Mouse (Mus musculus): ENCODE results near the gene Ppp2r3a. TPM values are rescaled to one million over a fixed set of nuclear protein-coding genes. Genes with fewer than 3 reads are reported as not detected.

Gene Ppp2r3a
- polyA plus RNA-seq, 1 experiment from 2014 or later = 42.2 TPM

- DNase-seq (ENCODE audit: low read depth, low spot score) = no peak
- ChIA-PET CTCF (no interaction called here), POLR2A (no interaction called here)
Observed at GRCm38 (mm10) chr9:101180234-101180633, 71.4 kb downstream of the Ppp2r3a start.

DNA sequence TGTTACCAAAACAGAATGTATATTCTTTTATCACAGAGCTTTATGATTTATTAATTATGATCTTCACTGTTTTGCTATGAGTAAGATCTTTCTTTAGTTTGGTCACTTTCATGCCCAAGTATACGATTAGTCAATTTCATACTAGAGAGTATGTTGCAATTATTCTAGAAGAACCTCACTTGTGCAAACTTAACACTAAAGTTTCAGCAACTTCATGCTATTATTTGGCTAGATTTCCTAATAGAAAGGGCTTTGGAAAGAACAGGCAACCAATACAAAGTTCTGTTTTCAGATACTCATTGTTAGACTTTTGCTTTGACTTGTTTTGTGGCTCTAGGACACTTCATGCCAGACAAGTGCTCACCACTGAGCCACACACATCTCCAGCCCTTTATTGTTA lies 91.0 kb downstream of the Ppp2r3a start:
- CTCF ChIA-PET = interaction anchor here (0.7 to 1.0 kb wide), 2 partner anchors 9 to 211 kb away, joined by 3 read pairs; no protein-coding TSS in a partner anchor

More at GRCm38 (mm10) chr9:101180234-101180633, 71.4 kb downstream of the Ppp2r3a start:
- no peak for TF ChIP-seq CTCF (IDR thresholded peaks at IDR 0.05)
- in situ Hi-C loops (cut with MboI; ENCODE audit: low pct_unique_long_range_greater_than_20kb) = loop anchor here (10.0 to 25.0 kb wide), 2 partner anchors 825 to 1357 kb away; no protein-coding TSS in a partner anchor
- no peak for ATAC-seq
- no peaks in the 10 kb centered on the region for H3K27me3 ChIP-seq

GRCm38 (mm10) chr9:101160092-101160491 lies 91.5 kb downstream of the Ppp2r3a start:
- ChIA-PET POLR2A (no interaction called here), CTCF (interaction anchor here (0.7 to 1.0 kb wide), 2 partner anchors 10 to 210 kb away, joined by 3 read pairs; no protein-coding TSS in a partner anchor)
- TF ChIP-seq CTCF (IDR thresholded peaks at IDR 0.05) = no peak
- in situ Hi-C loops (cut with MboI; ENCODE audit: low pct_unique_long_range_greater_than_20kb) = no loop called here
- DNase-seq (ENCODE audit: low read depth, low spot score) (no peak), ATAC-seq (no peak)
- no peaks in the 10 kb centered on the region for H3K27me3 ChIP-seq

More for the DNA sequence above, 91.0 kb downstream of the Ppp2r3a start:
- POLR2A ChIA-PET = no interaction called here
- in situ Hi-C loops (cut with MboI; ENCODE audit: low pct_unique_long_range_greater_than_20kb) = no loop called here
- H3K27me3 ChIP-seq = no peaks in the 10 kb centered on the region
- DNase-seq (ENCODE audit: low read depth, low spot score) (no peak), ATAC-seq (no peak)
- TF ChIP-seq CTCF (IDR thresholded peaks at IDR 0.05) = no peak

DNA sequence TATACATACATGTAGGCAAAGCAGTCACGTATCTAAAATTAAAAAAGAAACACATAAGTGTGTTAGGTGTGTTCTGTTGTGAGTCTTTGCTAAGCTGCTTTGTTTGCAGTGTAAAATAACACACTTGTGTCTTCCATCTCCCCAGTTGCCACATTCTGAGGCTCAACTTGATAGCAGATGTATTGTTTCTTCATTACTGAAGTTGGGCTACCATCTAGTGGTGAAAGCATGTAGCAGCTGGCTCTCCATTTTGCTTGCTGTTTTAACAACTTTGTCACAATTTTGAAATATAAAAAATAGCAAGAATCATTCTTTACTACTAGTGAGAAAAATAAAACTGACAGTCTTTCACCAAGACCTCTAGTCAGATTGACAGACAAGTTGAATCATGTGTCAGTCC lies 92.2 kb downstream of the Ppp2r3a start:
- in situ Hi-C loops (cut with MboI; ENCODE audit: low pct_unique_long_range_greater_than_20kb) = loop anchor here (5.0 to 10.0 kb wide), 2 partner anchors 515 to 707 kb away; no protein-coding TSS in a partner anchor
- no peak for ATAC-seq
- ChIA-PET CTCF (interaction anchor here (1.5 kb wide), 1 partner anchor 10 kb away, joined by 6 read pairs; no protein-coding TSS in a partner anchor), POLR2A (no interaction called here)
- DNase-seq (ENCODE audit: low read depth, low spot score) = no peak
- TF ChIP-seq CTCF (IDR thresholded peaks at IDR 0.05) = peak; percentile 61
- no peaks in the 10 kb centered on the region for H3K27me3 ChIP-seq

- ChIA-PET CTCF (no interaction called here), POLR2A (no interaction called here)
- ATAC-seq (no peak), DNase-seq (ENCODE audit: low read depth, low spot score) (no peak)
- in situ Hi-C loops (cut with MboI; ENCODE audit: low pct_unique_long_range_greater_than_20kb) = loop anchor here (10.0 kb wide), 1 partner anchor 508 kb away; no protein-coding TSS in a partner anchor
- no peak for TF ChIP-seq CTCF (IDR thresholded peaks at IDR 0.05)
- H3K27me3 ChIP-seq = no peaks in the 10 kb centered on the region
Observed at GRCm38 (mm10) chr9:101152872-101153271, 98.7 kb downstream of the Ppp2r3a start.

GRCm38 (mm10) chr9:101143635-101144034 lies 108.0 kb downstream of the Ppp2r3a start:
- ATAC-seq (no peak), DNase-seq (ENCODE audit: low read depth, low spot score) (no peak)
- in situ Hi-C loops (cut with MboI; ENCODE audit: low pct_unique_long_range_greater_than_20kb) = no loop called here
- no peak for TF ChIP-seq CTCF (IDR thresholded peaks at IDR 0.05)
- ChIA-PET POLR2A (interaction anchor here (0.6 kb wide), 1 partner anchor 8 kb away, joined by 3 read pairs; no protein-coding TSS in a partner anchor), CTCF (interaction anchor here (1.0 kb wide), 1 partner anchor 14 kb away, joined by 3 read pairs; no protein-coding TSS in a partner anchor)
- no peaks in the 10 kb centered on the region for H3K27me3 ChIP-seq

DNA sequence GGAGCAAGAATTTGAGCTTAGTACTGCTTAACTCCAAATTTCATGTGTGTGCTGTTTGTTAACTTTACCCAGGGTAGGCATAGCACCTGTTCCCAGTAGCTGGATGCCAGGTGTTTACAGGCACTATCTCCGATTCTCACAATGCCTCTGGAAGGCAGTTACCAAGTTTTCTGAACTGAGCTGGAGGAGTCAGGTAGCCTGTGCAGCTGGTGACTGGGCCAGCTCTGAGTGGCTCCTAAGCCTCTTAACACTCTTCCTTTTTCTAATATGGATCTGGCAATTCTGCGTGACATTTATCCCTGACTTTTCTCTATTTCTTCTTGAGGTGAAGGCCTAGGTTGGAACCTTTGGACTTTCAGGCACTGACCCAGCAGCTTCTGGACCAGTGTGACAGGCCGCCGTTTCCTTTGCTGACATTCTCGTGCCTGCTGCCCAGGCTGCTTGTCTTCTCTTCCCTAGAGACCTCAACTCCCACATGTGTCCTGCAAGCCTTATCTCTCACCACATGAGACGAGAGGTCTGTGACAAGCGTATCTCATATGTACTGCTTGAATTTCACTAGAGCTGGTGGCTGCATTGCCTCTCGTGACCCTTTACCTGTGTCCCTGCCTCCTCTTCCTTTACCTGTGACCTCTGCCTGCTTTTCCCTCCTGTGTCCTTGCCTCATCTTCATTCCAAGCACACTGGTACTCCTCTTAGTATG lies 137.3 kb downstream of the Ppp2r3a start:
- in situ Hi-C loops (cut with MboI; ENCODE audit: low pct_unique_long_range_greater_than_20kb) = no loop called here
- no peak for TF ChIP-seq CTCF (IDR thresholded peaks at IDR 0.05)
- POLR2A ChIA-PET = interaction anchor here (0.9 kb wide), 1 partner anchor 12 kb away, joined by 3 read pairs; no protein-coding TSS in a partner anchor
- H3K27me3 ChIP-seq = no peaks in the 10 kb centered on the region
- DNase-seq (ENCODE audit: low read depth, low spot score) (no peak), ATAC-seq (no peak)
- CTCF ChIA-PET = no interaction called here

DNA sequence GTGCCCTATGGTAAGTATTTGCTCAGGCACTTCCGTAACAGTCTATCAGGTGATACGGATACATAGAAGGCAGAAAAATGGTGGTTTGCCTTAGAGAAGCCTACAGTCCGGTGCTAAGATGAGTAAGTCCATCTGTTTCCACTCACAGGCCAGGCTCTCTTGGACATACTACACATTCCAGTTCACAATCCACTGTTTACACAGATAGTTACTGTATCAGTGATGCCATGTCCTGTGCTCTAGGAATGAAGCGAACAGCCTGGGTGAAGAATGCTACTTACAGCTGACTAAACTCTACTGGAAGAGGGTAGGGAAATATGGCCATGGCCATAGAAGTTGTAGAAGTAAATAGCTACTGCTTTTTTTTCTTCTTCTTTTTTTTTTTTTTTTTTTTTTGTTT lies 138.3 kb downstream of the Ppp2r3a start:
- no peaks in the 10 kb centered on the region for H3K27me3 ChIP-seq
- ChIA-PET POLR2A (interaction anchor here (0.9 kb wide), 1 partner anchor 11 kb away, joined by 3 read pairs; no protein-coding TSS in a partner anchor), CTCF (no interaction called here)
- in situ Hi-C loops (cut with MboI; ENCODE audit: low pct_unique_long_range_greater_than_20kb) = no loop called here
- ATAC-seq = no peak
- no peak for TF ChIP-seq CTCF (IDR thresholded peaks at IDR 0.05)
- DNase-seq (ENCODE audit: low read depth, low spot score) = no peak

- in situ Hi-C loops (cut with MboI; ENCODE audit: low pct_unique_long_range_greater_than_20kb) = no loop called here
- ChIA-PET POLR2A (interaction anchor here (0.6 kb wide), 1 partner anchor 629 kb away, joined by 3 read pairs; no protein-coding TSS in a partner anchor), CTCF (no interaction called here)
- H3K27me3 ChIP-seq = no peaks in the 10 kb centered on the region
- DNase-seq (ENCODE audit: low read depth, low spot score) = no peak
- no peak for TF ChIP-seq CTCF (IDR thresholded peaks at IDR 0.05)
- no peak for ATAC-seq
Observed at GRCm38 (mm10) chr9:101110013-101110412, 141.6 kb downstream of the Ppp2r3a start.

- ChIA-PET POLR2A (no interaction called here), CTCF (interaction anchor here (1.1 to 2.0 kb wide), 5 partner anchors 9 to 615 kb away, joined by 3 to 6 read pairs (median 3); no protein-coding TSS in a partner anchor)
- ATAC-seq = no peak
- no peaks in the 10 kb centered on the region for H3K27me3 ChIP-seq
- DNase-seq (ENCODE audit: low read depth, low spot score) = no peak
- TF ChIP-seq CTCF (IDR thresholded peaks at IDR 0.05) = no peak
- in situ Hi-C loops (cut with MboI; ENCODE audit: low pct_unique_long_range_greater_than_20kb) = no loop called here
Observed at GRCm38 (mm10) chr9:101107386-101107785, 144.2 kb downstream of the Ppp2r3a start.

DNA sequence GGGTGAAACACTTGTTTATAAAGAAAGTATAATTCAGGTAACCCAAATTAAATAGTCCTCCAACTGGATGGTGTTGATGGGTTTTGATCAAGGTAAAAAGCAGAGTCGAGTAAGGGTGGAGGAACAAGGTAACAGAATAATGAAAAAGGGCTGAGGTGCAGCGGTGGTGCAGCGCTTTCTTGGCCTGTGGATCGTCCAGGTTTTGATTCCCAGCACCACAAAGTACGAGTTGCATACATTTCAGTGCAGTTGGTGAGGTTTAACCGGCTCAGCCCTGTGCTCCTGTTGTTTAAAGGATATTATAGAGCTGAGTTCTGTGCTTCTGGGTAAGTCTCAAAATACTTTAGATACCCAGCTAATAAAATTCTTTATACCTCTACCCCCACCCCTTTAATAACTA lies 145.9 kb downstream of the Ppp2r3a start:
- POLR2A ChIA-PET = no interaction called here
- CTCF ChIA-PET = no interaction called here
- no peak for ATAC-seq
- H3K27me3 ChIP-seq = no peaks in the 10 kb centered on the region
- in situ Hi-C loops (cut with MboI; ENCODE audit: low pct_unique_long_range_greater_than_20kb) = no loop called here
- TF ChIP-seq CTCF (IDR thresholded peaks at IDR 0.05) = no peak
- DNase-seq (ENCODE audit: low read depth, low spot score) = no peak
